ENCODE assay signal across 24 mouse cellular contexts in the genomic region with DNA sequence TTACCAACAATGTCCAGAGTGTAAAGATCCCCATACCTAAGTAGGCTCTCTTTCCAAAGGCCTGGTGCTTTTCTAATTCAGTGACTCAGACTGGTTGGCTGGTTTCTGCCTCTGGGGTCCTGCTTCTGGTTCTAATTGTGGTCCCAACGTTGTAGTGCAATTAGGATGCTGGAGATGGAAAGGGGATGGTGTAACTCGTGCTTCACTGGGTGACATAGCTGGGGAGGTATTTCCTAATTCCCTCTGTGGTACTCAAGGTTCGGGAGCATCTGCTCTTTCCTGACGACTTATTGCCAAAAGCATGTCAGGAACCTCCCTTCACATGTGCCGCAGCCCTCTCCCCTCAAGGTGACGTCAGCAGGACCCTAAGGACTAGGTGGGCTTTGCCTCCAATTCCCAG. TPM values are rescaled to one million over a fixed set of nuclear protein-coding genes. Genes with fewer than 3 reads are reported as not detected.
DNase-seq lines count a peak whose midpoint lies in the region; ATAC-seq and TF ChIP-seq lines count a peak whose summit lies in the region.
"Had no signal": no experiment of that assay in that cellular context is flagged by ENCODE, and none has a peak within 500 bp of the region (broad histone marks: within the 10 kb centered on the region; RNA-seq: fewer than 3 reads in every experiment).

No protein-coding gene starts in this region.

- no peak for TF ChIP-seq CTCF in embryonic fibroblast, embryonic 13.5 days (IDR thresholded peaks at IDR 0.05; ENCODE audit: borderline replicate concordance, insufficient read depth, low read length)

- no peak for TF ChIP-seq POLR2A in embryonic fibroblast, embryonic 13.5 days (IDR thresholded peaks at IDR 0.05; ENCODE audit: low read depth, low read length)

- H3K4me2 ChIP-seq in hindbrain, embryonic 16.5 days (ENCODE audit: low read length), result no peak overlapping the region
- H3K4me2 ChIP-seq: heart, embryonic 12.5 days; heart, embryonic 15.5 days; hindbrain, embryonic 14.5 days had no signal

- H3K36me3 ChIP-seq in hindbrain, embryonic 16.5 days (ENCODE audit: control insufficient read depth, insufficient read depth, low read length), result no peaks in the 10 kb centered on the region
- H3K36me3 ChIP-seq: heart, embryonic 12.5 days; heart, embryonic 15.5 days had no signal

- 68% methylated on average over 6 of the region's 6 CpGs for WGBS in hindbrain, embryonic 16.5 days

- ATAC-seq in hindbrain, embryonic 16.5 days, result no peak
- ATAC-seq: activated CD4-positive, CD25-positive, alpha-beta regulatory T cell, adult 4 months; CD4-positive, CD25-positive, alpha-beta regulatory T cell, adult 4 months; forebrain, embryonic 14.5 days; forebrain, postnatal 0 days; intestine, postnatal 0 days had no signal

- H3K4me3 ChIP-seq in embryonic fibroblast, embryonic 13.5 days (ENCODE audit: insufficient read depth, low read length), result no peak overlapping the region
- no peak overlapping the region for H3K4me3 ChIP-seq in hindbrain, embryonic 16.5 days (ENCODE audit: low read length)
- H3K4me3 ChIP-seq: heart, embryonic 12.5 days; heart, embryonic 15.5 days had no signal

- peak; percentile 37 for DNase-seq in gastrocnemius, adult 18-20 months (ENCODE audit: low spot score)
- DNase-seq in gastrocnemius, adult 8-10 months (ENCODE audit: low spot score in 2 of 2), result no peak
- DNase-seq in 3T3-L1 (ENCODE audit: low read depth, low spot score), result peak; percentile 77
- no peak for DNase-seq in urinary bladder, postnatal 10 days (ENCODE audit: low spot score)
- DNase-seq: adrenal gland, adult 8-10 months; adrenal gland, postnatal 36 days; B cell, adult 2 months; cerebellum, adult 18-20 months; cerebellum, adult 9-10 months; cerebellum, postnatal 14 days; forebrain, postnatal 0 days; gastrocnemius, postnatal 25 days; heart, adult 18-20 months; heart, postnatal 14 days; heart, postnatal 4 days had no signal

- H3K27me3 ChIP-seq in hindbrain, embryonic 16.5 days (replicated peaks; ENCODE audit: control insufficient read depth, insufficient read depth, low read length), result no peaks in the 10 kb centered on the region
- H3K27me3 ChIP-seq: heart, embryonic 15.5 days had no signal

- no peaks in the 10 kb centered on the region for H3K9me3 ChIP-seq in hindbrain, embryonic 16.5 days (ENCODE audit: control insufficient read depth, low read length)
- H3K9me3 ChIP-seq: heart, embryonic 12.5 days; heart, embryonic 15.5 days had no signal

- no peak overlapping the region for H3K9ac ChIP-seq in hindbrain, embryonic 16.5 days (ENCODE audit: low read depth, low read length)
- H3K9ac ChIP-seq: forebrain, postnatal 0 days; heart, embryonic 12.5 days; heart, embryonic 15.5 days; hindbrain, embryonic 14.5 days had no signal

- H3K27ac ChIP-seq in embryonic fibroblast, embryonic 13.5 days (ENCODE audit: insufficient read depth, low read length), result peak overlapping the region; percentile 53
- no peak overlapping the region for H3K27ac ChIP-seq in hindbrain, embryonic 16.5 days (ENCODE audit: low read depth, low read length)
- H3K27ac ChIP-seq: heart, embryonic 15.5 days; hindbrain, embryonic 14.5 days had no signal

- peaks cover 9% of the 10 kb centered on the region; the same call in 1 of the 2 replicates for H3K4me1 ChIP-seq in embryonic fibroblast, embryonic 13.5 days (ENCODE audit: control insufficient read depth, insufficient read depth, low read length)
- no peaks in the 10 kb centered on the region for H3K4me1 ChIP-seq in hindbrain, embryonic 16.5 days (ENCODE audit: control insufficient read depth, insufficient read depth, low read depth, low read length)
- H3K4me1 ChIP-seq: heart, embryonic 15.5 days had no signal

RNA-seq across cellular contexts. Expression of gene Rbpj, which starts 27.8 kb away (rescaled TPM):
- total RNA-seq in gastrocnemius, adult 18-20 months (2021), result 10 to 100 TPM; 17.1 to 18.0 TPM
- 10 to 100 TPM; 15.0 to 25.0 (median 19.4) TPM for total RNA-seq in gastrocnemius, adult 8-10 months (2022)
- polyA plus RNA-seq in embryonic fibroblast, embryonic 13.5 days (2011; ENCODE audit: insufficient read length, low read depth, missing spikeins), result 98.7 and 110 TPM in 2 replicates
- polyA plus RNA-seq in hindbrain, embryonic 16.5 days (2015; fragmentation: Nextera tagmentation; extraction: Ambion mirVana), result 19.8 and 29.2 TPM in 2 replicates

Comparison
In these comparisons a context has a peak if more than half of its experiments do, and no peak if none do; other contexts are left out.
1. DNase-seq: peak in gastrocnemius, adult 18-20 months (single experiment) and 3T3-L1 (single experiment); none in gastrocnemius, adult 8-10 months (0 of 2) and urinary bladder, postnatal 10 days (single experiment).